Mouse (Mus musculus) hindlimb bud, embryonic 11.5 days (tissue): ENCODE measurements around the gene Sytl3.

ENCODE experiments used
- DNase-seq: peaks from one replicate; pipeline ENCODE4 v3.0.0-alpha.2; 2012; ENCODE audit warnings: low read depth, low spot score; ENCODE audit errors: extremely low spot score

Sytl3 gene

DNA sequence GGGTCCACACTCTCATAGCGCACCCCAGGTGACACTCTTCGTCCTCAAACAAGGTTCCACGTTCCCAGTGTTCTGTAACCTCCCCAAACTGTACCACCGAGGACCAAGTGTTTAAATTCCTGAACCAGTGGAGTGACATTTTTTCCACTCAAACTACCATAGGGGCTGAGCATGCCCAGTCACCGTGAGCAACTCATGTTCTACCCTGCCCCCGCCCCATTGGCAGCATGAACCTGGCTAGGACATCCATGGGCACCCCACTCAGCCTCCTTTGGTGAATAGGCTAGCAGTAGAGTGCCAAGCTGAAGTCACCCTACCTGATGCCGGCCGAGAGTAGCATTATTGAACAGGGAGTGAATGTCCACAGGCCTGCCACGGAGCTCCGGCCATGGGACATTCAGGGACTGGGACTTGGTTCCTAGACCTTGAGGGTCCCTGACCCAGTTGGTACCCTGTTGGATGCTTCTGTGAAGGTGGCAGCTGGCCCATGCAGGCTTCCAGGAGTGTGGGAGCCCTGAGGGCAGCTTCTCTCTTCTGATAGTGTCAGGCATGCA is 74.5 kb downstream of the Sytl3 start:
- DNase-seq: no peak

- no peak for DNase-seq
These were observed 76.0 kb downstream of the Sytl3 start for GRCm38 (mm10) chr17:6734746-6735441.

DNA sequence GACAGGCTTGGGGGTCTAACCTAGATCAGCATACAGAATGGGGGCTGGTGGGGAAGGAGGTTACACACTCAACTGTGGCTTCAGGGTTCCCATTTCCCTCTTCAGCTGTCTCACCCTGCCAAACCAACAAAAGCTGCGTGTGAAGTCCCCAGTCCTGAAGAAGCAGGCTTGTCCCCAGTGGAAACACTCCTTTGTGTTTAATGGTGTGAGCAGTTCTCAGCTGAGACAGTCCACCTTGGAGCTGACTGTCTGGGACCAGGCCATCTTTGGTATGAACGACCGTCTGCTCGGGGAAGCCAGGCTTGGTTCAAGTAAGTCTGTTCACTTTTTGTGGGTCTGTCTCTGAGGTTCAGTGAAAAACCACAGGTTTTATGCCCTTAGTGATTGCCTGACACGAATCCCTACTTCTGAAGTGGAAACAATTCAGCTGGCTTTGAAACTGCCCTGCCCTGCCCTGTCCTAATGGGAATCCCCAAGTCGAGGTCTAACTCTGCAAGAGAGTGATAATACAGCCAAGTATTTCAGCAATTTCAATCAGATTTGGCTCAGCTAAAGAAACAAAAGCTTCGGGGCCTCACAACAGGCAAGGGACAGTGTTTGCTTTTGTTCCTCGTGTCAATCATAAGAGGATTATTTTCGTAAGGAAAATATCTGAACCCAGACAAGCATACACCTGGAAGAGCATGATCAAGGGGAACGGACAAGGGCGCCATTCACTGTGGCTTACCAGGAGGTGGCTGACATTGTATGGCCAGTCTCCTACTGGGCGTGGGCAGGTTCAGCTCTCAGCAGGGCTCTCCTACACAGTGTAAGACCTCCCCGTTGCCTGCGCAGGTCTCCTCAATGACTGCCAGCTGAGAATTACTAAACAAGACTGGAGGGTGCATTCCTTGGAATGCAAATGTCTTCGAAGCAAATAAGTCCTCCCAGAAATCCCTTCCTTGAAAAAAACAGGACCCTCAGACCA is 77.7 kb downstream of the Sytl3 start:
- no peak for DNase-seq

- DNase-seq: no peak
These were observed 78.5 kb downstream of the Sytl3 start for GRCm38 (mm10) chr17:6737273-6737997.

DNA sequence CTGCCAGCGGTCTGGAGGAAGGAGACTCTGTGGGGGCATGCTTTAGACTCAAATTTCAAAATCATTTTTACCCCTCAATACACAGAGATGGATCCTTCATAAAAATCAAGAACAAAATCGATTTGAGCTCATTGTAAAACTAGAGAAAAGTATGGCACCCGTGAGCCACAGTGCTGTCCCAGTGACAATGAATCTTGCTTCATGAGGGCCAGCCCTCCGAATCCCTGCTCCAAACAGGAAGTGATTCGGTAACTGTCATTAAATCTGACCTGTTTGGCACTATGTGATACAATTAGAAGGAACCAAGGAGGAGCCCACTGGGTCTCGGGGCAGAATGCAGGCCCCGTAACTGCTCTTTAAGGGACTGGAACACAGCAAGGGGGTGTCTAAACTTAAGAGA is 79.9 kb downstream of the Sytl3 start:
- no peak for DNase-seq

DNA sequence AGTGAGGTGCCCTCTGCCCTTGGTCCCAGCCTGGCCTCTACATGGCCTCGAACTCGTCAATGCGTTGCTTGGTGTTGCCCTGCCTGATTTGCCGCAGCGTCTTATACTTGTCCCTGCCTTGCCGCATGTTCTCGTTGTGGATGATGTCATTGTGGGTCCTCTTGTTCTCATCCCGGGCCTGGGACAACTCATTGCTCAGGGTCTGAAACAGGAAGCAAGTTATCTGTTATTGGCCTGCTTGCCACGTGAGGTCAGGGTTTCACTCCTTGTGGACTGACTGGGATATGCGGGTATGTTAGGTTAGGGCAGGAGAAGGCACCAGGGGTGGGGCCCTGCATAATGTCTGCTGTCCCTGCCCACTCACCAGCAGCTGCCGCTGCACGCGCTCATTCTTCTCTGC is 80.4 kb downstream of the Sytl3 start:
- DNase-seq: no peak

DNA sequence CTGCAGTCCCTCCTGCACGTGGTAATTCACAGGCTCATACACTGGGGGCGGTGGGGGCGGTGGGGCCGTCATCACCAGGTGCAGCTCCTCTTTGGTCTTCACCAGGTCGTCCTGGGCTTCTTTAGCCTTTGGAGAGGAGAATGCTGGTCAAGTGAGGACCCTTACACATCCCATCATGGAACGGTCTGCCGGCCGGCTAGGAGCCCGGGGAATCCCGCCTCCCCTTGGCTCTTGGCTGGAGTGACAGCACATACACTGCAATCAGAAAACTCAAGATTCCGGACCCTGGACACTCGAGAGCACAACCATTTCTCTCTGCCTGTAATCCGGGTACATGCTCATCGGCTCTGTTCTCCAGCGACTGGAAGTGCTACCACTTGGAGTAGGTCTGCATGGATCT is 80.9 kb downstream of the Sytl3 start:
- no peak for DNase-seq

DNA sequence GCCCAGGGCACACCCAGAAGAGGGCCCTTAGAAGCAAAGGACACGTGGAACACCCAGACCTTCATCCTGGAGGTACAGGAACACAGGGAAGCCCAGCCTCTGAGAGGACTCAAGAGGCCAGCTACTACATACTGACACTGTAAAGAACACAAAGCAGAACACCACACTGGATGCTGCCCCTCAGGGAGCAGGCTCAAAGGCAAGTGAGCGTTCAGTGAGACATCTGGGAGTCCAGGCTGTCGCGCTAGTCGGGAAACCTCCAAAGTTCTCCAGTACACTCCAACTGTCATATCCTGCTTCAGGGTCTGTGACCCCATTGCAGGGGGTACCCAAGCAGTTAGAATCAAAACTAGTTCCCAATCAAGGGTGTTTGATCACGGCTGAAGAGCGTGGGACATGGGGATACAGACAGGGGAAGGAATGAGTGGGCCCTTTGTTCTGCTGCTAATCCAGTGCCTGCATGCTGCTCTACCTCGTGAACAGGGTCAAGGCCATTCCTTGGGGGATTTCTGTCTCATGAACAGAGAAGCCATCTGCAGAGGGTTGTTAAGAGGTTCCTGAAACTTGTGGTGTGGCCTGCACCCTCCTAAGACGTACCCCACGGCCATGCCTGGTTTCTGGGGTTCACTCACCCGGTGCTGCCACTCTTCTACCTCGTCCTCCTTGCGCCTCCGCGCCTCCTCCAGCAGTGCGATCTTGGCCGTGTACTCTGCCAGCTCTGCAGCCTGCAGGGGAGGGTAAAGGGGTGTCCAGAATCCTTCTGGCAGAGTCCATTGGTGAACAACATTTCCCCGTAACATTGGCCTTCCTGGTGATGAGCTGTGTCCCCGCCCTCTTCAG is 81.7 kb downstream of the Sytl3 start:
- DNase-seq: no peak

GRCm38 (mm10) chr17:6741271-6741670 is 82.4 kb downstream of the Sytl3 start:
- no peak for DNase-seq

DNA sequence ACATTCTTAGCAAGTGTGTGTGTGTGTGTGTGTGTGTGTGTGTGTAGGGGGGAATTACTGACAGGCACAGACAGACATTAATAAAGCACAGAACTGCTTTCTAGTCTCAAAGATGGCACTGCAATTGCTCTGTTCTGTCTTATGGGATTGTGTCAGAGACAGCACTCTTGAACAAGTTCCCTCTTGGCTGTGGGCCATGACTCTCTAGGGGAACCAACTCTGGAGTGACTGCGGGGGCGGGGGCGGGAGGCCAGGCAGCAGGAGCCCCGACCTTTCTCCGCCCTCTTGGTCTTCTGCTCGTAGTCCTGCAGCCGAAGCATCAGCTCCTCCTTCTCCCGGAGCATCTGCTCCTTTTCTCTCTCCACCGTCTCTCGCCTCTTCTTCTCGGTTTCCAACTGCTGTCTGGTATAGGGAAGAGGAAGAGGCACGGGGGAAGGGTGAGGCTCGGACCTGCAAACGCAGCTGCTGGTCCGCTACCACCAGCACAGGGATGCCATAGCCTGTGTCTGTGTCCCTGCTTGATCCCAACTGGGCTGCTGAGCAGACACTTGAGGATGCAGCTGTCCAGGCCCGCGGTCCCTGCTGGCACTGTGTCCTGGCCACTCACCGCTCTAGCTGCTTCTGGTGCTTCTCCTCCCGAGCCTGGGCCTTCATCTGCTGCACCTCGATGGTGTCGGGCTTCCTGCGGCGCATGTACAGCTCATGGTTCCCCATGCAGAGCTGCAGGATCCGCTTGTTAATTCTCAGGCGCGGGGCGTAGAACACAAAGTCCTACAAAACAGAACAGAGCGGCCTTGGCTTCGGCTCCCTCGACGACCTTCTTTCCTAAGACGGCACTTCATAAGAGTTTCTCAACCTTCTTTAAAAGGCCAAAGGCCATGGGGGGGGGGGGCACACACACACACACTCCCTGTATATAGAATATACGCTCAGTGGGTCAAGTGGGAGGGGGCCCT is 83.5 kb downstream of the Sytl3 start:
- no peak for DNase-seq

DNA sequence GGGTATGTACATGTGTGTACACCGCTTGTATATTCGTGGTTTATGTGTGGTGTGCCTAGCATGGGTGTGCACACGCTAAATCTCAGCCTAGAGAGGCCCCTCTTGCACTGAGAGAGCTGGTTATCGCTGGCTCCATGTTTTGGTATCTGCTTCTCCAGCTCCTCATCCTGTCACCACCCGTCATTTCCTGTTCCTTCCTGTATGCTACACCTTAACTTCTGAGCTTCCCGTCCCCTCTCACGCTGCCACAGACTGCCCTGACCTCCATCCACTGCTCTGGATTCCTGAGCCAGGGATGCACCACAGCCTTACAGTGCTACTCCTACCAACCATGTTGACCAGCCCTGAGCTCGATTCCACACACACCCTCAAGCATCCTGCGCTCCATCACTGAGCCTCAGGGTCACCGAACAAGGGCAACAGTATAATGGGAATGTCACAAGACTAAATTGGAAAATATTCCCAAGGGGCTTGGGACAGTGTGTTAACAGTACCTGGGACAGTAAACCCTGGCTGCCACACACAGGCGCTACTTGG is 84.2 kb downstream of the Sytl3 start:
- DNase-seq: no peak

DNA sequence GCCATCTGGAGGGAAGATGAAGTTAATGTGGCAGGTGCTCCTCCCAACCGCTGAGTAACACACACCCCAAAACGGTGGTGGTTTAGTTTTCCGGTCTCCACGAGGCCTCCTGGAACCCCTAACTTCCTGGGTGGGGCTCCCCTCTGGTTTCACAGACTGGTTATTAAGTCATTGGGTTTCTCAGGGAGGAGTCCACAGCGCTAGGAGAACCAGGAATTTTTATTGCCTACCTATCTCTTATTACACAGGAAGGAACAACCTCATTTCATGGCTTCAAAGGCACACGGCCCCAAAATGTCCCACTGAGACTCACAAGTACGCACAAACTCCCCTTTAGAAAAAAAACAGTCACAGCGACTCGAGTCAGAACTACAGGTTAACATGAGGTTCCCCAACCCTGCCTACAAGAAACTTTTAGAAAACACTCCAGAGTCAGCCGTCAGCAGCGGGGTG is 84.9 kb downstream of the Sytl3 start:
- no peak for DNase-seq

- DNase-seq: no peak
These were observed 85.5 kb downstream of the Sytl3 start for GRCm38 (mm10) chr17:6744366-6744765.

DNA sequence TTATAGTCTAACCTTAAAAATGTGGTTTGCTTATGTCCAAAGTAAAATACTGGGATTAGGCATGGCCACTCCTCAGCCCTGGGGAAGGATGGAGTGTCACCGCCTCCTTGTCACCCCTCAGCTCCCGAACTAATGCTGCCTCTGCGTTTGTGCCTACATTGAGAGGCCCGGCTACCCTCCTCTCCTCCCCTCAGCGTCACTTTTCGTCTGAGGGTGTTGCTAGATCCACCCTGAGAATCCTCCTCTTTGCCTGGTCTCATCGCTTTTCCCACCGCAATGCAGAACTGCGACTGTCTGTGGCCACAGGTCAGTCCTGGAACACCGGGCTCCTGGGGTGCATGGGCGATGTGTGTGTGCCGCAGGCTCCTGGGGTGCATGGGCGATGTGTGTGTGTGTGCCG is 86.0 kb downstream of the Sytl3 start:
- DNase-seq: no peak

- DNase-seq: no peak
These were observed 86.6 kb downstream of the Sytl3 start for GRCm38 (mm10) chr17:6745503-6745902.

DNA sequence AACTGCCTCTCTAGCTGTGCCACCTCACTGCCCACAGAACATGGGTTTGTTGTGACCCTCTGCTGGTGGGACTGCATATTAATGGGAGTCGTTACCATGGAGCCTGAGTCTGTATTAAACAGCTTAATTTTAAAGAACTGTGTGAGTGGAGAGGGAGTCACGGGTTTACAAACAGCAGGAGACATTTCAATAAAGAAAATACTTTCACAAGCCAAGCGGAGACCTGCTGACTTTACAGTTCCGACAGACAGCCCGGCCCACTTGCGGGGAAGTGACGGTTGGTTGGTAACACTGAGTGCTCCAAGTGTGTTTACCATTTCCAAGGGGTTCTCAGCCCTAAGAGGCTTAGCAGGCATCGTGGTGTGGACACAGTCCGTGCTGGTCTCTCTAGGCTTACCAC is 87.1 kb downstream of the Sytl3 start:
- no peak for DNase-seq

- no peak for DNase-seq
These were observed 87.7 kb downstream of the Sytl3 start for GRCm38 (mm10) chr17:6746452-6747231.

GRCm38 (mm10) chr17:6747478-6747877 is 88.6 kb downstream of the Sytl3 start:
- no peak for DNase-seq
